Mouse (Mus musculus) liver, embryonic 16.5 days (tissue): ENCODE measurements around the gene Tmbim7. TPM values are rescaled to one million over a fixed set of nuclear protein-coding genes. Genes with fewer than 3 reads are reported as not detected.

Source experiments
- ATAC-seq: fragments of 200-750 bp; cut with Nextera tagmentation; 2 replicates; pipeline ENCODE4 v1.8.0; 2017; ENCODE audit warnings: low read depth, mild to moderate bottlenecking, moderate number of reproducible peaks, moderate library complexity
- H3K27ac ChIP-seq: fragments of 300-500 bp; sonication (generic); 2 replicates; pipeline ENCODE4 v1.5.1; 2014; ENCODE audit warnings: mild to moderate bottlenecking, low read length
- H3K27me3 ChIP-seq: fragments of 300-500 bp; sonication (generic); 2 replicates; pipeline ENCODE4 v1.6.1; 2014; ENCODE audit warnings: low read depth, low read length, mixed read lengths; ENCODE audit not compliant: control insufficient read depth, insufficient read depth
- H3K36me3 ChIP-seq: fragments of 300-500 bp; sonication (generic); 2 replicates; pipeline ENCODE4 v1.6.1; 2014; ENCODE audit warnings: mild to moderate bottlenecking; ENCODE audit not compliant: control insufficient read depth, insufficient read depth
- H3K4me1 ChIP-seq: fragments of 300-500 bp; sonication (generic); 2 replicates; pipeline ENCODE4 v1.6.1; 2014; ENCODE audit warnings: low read depth, low read length, mixed read lengths; ENCODE audit not compliant: control insufficient read depth
- H3K4me2 ChIP-seq: fragments of 300-500 bp; sonication (generic); 2 replicates; pipeline ENCODE4 v1.6.1; 2014; ENCODE audit warnings: low read depth, low read length, mixed read lengths
- H3K4me3 ChIP-seq: fragments of 300-500 bp; sonication (generic); 2 replicates; pipeline ENCODE4 v1.5.1; 2014; ENCODE audit warnings: low read depth, mild to moderate bottlenecking, low read length
- H3K9ac ChIP-seq: fragments of 300-500 bp; sonication (generic); 2 replicates; pipeline ENCODE4 v1.6.1; 2014; ENCODE audit warnings: low read depth, low read length
- H3K9me3 ChIP-seq: fragments of 300-500 bp; sonication (generic); replicated peaks from 2 replicates; pipeline ENCODE4 v1.6.1; 2016; ENCODE audit warnings: low read length; ENCODE audit not compliant: control insufficient read depth
- WGBS: fragments of 180-500 bp; shearing (Covaris S2); extraction: QIAGEN DNeasy Blood & Tissue Kit; methylation state at CpG from one replicate; pipeline ENCODE4 v1.1.7; 2014; ENCODE audit not compliant: insufficient replicate concordance; 5-methylcytosine and 5-hydroxymethylcytosine counted together
- polyA plus RNA-seq: library from polyadenylated mRNA; unstranded; fragments of >200 nt; fragmentation: Nextera tagmentation; extraction: Ambion mirVana; gene quantifications from 2 replicates; pipeline ENCODE4 v1.2.1, GENCODE M21; 2015

The Tmbim7 gene
- polyA plus RNA-seq, 1 experiment from 2014 or later, result not detected

- 85% methylated on average over 9 of the region's 9 CpGs for WGBS
- no peak for ATAC-seq
Observed at GRCm38 (mm10) chr5:3692956-3693355, 42.0 kb downstream of the Tmbim7 start.

DNA sequence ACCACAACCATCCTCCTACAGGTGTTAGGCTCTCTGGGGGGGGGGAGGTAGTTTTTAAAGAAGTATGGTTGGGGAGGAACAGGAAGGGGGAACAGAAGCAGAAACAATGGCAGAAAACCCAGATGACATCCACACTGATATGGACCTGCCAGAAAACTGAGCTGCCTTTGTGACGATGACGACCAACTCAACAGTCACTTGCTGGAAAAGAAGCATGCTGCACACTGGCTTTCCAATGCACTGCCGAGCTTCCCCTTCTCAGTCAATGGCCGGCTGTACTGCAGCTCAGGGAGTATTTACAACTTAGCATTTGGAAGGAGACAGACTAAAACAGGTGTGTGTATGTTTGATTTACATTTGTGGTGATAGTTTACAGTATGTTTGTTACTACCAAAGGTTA, 44.2 kb downstream of the Tmbim7 start:
- Histone ChIP-seq H3K27ac (no peak overlapping the region), H3K4me3 (no peak overlapping the region), H3K36me3 (peaks cover 4% of the 10 kb centered on the region; the same call in 1 of the 2 replicates), H3K9me3 (no peaks in the 10 kb centered on the region), H3K4me1 (no peaks in the 10 kb centered on the region), H3K9ac (no peak overlapping the region), H3K4me2 (no peak overlapping the region), H3K27me3 (no peaks in the 10 kb centered on the region)
- no peak for ATAC-seq
- WGBS, result 73% methylated on average over 4 of the region's 4 CpGs

More at GRCm38 (mm10) chr5:3692956-3693355, 42.0 kb downstream of the Tmbim7 start:
- no peaks in the 10 kb centered on the region for H3K4me1 ChIP-seq
- H3K27ac ChIP-seq, result no peak overlapping the region
- peaks cover 4% of the 10 kb centered on the region; the same call in 1 of the 2 replicates for H3K36me3 ChIP-seq
- no peak overlapping the region for H3K4me2 ChIP-seq
- H3K27me3 ChIP-seq, result no peaks in the 10 kb centered on the region
- H3K9ac ChIP-seq, result no peak overlapping the region
- no peak overlapping the region for H3K4me3 ChIP-seq
- H3K9me3 ChIP-seq, result no peaks in the 10 kb centered on the region

GRCm38 (mm10) chr5:3696031-3696430, 45.0 kb downstream of the Tmbim7 start:
- Histone ChIP-seq H3K4me1 (no peaks in the 10 kb centered on the region), H3K4me3 (no peak overlapping the region), H3K27me3 (no peaks in the 10 kb centered on the region), H3K9me3 (no peaks in the 10 kb centered on the region), H3K36me3 (peaks cover 4% of the 10 kb centered on the region; the same call in 1 of the 2 replicates), H3K27ac (no peak overlapping the region), H3K9ac (no peak overlapping the region), H3K4me2 (no peak overlapping the region)
- ATAC-seq, result no peak
- 64% methylated on average over 3 of the region's 3 CpGs for WGBS

- WGBS, result 77% methylated on average over 5 of the region's 5 CpGs
- no peak for ATAC-seq
- H3K36me3 ChIP-seq, result no peaks in the 10 kb centered on the region; the same call in 1 of the 2 replicates
- H3K4me1 ChIP-seq, result no peaks in the 10 kb centered on the region
- no peak overlapping the region for H3K4me2 ChIP-seq
- no peaks in the 10 kb centered on the region for H3K9me3 ChIP-seq
- no peak overlapping the region for H3K4me3 ChIP-seq
- H3K27ac ChIP-seq, result no peak overlapping the region
- no peaks in the 10 kb centered on the region for H3K27me3 ChIP-seq
- no peak overlapping the region for H3K9ac ChIP-seq
Observed at GRCm38 (mm10) chr5:3700025-3700424, 49.0 kb downstream of the Tmbim7 start.

DNA sequence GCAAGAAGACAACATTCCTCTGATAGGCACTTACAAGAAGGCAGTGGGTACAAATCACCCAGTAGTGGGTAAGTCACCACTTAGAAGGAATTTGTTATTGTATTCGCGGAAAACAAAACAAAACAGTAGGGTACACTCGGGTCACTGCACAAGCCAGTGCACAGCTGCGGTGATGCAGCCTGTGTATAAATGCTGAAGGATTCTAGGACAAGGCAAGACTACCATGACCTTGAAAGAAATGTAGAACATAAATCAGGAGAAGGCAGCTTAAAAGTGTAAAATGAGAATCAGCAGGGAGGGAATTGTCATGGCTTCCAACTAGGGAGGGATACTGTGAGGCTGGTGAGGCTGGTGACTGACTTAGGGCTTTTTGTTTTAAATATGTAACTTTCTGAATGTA, 51.2 kb downstream of the Tmbim7 start:
- no peaks in the 10 kb centered on the region for H3K27me3 ChIP-seq
- WGBS, result 85% methylated on average over 4 of the region's 4 CpGs
- H3K4me3 ChIP-seq, result no peak overlapping the region
- H3K9me3 ChIP-seq, result no peaks in the 10 kb centered on the region
- no peak overlapping the region for H3K4me2 ChIP-seq
- H3K36me3 ChIP-seq, result no peaks in the 10 kb centered on the region; the same call in 1 of the 2 replicates
- no peak overlapping the region for H3K9ac ChIP-seq
- no peaks in the 10 kb centered on the region for H3K4me1 ChIP-seq
- ATAC-seq, result no peak
- no peak overlapping the region for H3K27ac ChIP-seq

DNA sequence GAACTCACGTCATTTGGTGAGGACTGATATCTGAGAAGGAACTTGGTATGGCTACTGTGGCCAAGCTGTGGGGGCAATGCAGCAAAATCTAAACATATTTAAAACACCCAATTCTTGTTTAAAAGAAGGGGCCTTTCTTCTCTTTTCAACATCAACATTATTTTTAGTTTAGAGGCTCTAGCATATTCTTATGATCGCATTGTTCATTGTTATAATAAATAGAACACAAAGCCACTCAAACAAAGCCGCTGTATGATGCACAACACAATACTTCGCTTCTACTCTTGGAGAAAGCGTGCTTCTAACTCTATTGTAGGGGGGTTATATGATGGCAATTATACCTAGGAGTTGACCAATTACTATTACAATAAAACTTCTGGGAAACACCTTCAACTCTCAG, 64.8 kb downstream of the Tmbim7 start:
- no peak overlapping the region for H3K4me2 ChIP-seq
- H3K9ac ChIP-seq, result no peak overlapping the region
- H3K27ac ChIP-seq, result no peak overlapping the region
- H3K27me3 ChIP-seq, result no peaks in the 10 kb centered on the region
- no peaks in the 10 kb centered on the region for H3K9me3 ChIP-seq
- peaks cover 3% of the 10 kb centered on the region; the same call in 1 of the 2 replicates for H3K36me3 ChIP-seq
- no peak for ATAC-seq
- WGBS, result 79% methylated on average over 5 of the region's 5 CpGs
- H3K4me1 ChIP-seq, result no peaks in the 10 kb centered on the region
- no peak overlapping the region for H3K4me3 ChIP-seq

GRCm38 (mm10) chr5:3719371-3719770, 68.4 kb downstream of the Tmbim7 start:
- H3K27me3 ChIP-seq, result no peaks in the 10 kb centered on the region
- H3K4me3 ChIP-seq, result no peak overlapping the region
- no peaks in the 10 kb centered on the region for H3K9me3 ChIP-seq
- 62% methylated on average over 4 of the region's 4 CpGs for WGBS
- no peak for ATAC-seq
- H3K9ac ChIP-seq, result no peak overlapping the region
- no peak overlapping the region for H3K4me2 ChIP-seq
- H3K27ac ChIP-seq, result no peak overlapping the region
- H3K36me3 ChIP-seq, result no peaks in the 10 kb centered on the region
- no peaks in the 10 kb centered on the region for H3K4me1 ChIP-seq

DNA sequence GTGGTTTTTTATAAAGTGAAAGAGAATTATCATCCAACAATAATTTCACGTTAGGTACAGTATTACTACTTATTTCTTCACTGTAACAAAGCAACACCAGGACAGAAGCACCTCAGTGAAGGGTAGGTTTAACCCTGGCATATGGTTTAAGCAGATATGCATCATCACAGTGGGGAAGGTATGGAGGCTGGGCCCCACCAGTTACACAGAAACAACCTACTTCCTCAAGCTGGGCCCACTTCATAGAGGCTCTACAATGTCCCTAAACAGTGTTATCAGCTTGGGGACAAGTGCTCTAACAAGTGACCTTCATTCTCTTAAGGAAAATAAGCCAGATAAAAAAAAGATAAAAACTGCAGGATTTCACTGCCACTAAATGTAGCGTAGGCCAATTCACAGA, 71.9 kb downstream of the Tmbim7 start:
- ATAC-seq, result peak; percentile 74

DNA sequence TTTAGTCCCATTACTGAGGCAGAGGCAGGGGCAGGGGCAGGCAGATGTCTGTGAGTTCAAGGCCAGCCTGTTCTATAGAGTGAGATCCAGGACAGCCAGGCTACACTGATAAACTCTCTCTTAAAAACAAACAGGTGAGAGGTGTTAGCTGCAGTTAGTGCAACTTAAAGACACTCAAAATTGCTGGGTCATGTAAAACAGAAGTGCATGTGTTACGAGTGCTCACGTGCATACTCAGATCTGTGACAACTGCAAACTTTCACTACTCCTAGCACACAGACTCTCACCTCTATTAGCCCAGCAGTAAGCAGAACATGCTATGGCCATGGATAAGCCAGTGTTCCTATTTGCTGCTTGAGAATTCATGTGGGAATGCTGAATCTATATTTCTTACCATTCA, 72.4 kb downstream of the Tmbim7 start:
- H3K27me3 ChIP-seq, result no peaks in the 10 kb centered on the region
- ATAC-seq, result no peak
- no peak overlapping the region for H3K4me3 ChIP-seq
- H3K9ac ChIP-seq, result no peak overlapping the region
- H3K9me3 ChIP-seq, result no peaks in the 10 kb centered on the region
- WGBS, result 66% methylated on average over 2 of the region's 2 CpGs
- H3K4me1 ChIP-seq, result no peaks in the 10 kb centered on the region
- no peaks in the 10 kb centered on the region for H3K36me3 ChIP-seq
- no peak overlapping the region for H3K4me2 ChIP-seq
- no peak overlapping the region for H3K27ac ChIP-seq

More for the DNA sequence above, 71.9 kb downstream of the Tmbim7 start:
- no peak overlapping the region for H3K9ac ChIP-seq
- WGBS, result 43% methylated on average over 2 of the region's 2 CpGs
- H3K27ac ChIP-seq, result no peak overlapping the region
- H3K4me3 ChIP-seq, result no peak overlapping the region
- H3K27me3 ChIP-seq, result no peaks in the 10 kb centered on the region
- no peaks in the 10 kb centered on the region for H3K4me1 ChIP-seq
- H3K4me2 ChIP-seq, result no peak overlapping the region
- H3K9me3 ChIP-seq, result no peaks in the 10 kb centered on the region
- no peaks in the 10 kb centered on the region for H3K36me3 ChIP-seq
